Mouse (Mus musculus) testis, adult 2 months (tissue): ENCODE measurements at regions not wholly inside any gene's neighbourhood (a gene's known extent, or its start where the extent isn't known, plus 50 kb on each side); places are given as distances from the start of the nearest gene placed in this dataset.

Source experiments
- H3K27ac ChIP-seq: fragments of 200-500 bp; 2 replicates; pipeline ENCODE4 v1.5.1; 2012; ENCODE audit warnings: low read depth, low read length; ENCODE audit not compliant: control insufficient read depth, insufficient read depth
- H3K27me3 ChIP-seq: fragments of 200-500 bp; 2 replicates; pipeline ENCODE4 v1.6.1; 2012; ENCODE audit warnings: mild to moderate bottlenecking, low read length, moderate library complexity; ENCODE audit not compliant: control insufficient read depth, insufficient read depth
- H3K36me3 ChIP-seq: fragments of 200-500 bp; 2 replicates; pipeline ENCODE4 v1.6.1; 2012; ENCODE audit warnings: mild to moderate bottlenecking, low read length; ENCODE audit not compliant: control insufficient read depth, insufficient read depth
- H3K4me1 ChIP-seq: fragments of 200-500 bp; 2 replicates; pipeline ENCODE4 v1.6.1; 2012; ENCODE audit warnings: low read length; ENCODE audit not compliant: control insufficient read depth, insufficient read depth
- H3K4me3 ChIP-seq: fragments of 200-500 bp; 2 replicates; pipeline ENCODE4 v1.5.1; 2012; ENCODE audit warnings: low read depth, mild to moderate bottlenecking, low read length, moderate library complexity, mixed read lengths; ENCODE audit not compliant: control insufficient read depth
- CTCF ChIP-seq: fragments of 200-500 bp; IDR thresholded peaks from 2 replicates; pipeline ENCODE4 v1.5.1; 2012; ENCODE audit warnings: low read depth, mild to moderate bottlenecking, inconsistent platforms, low read length, moderate library complexity; ENCODE audit not compliant: control insufficient read depth, insufficient read depth, insufficient replicate concordance
- POLR2A ChIP-seq: fragments of 200-500 bp; IDR thresholded peaks from 2 replicates; pipeline ENCODE4 v1.6.1; 2012; ENCODE audit warnings: low read depth, mild to moderate bottlenecking, inconsistent platforms, low read length, moderate library complexity; ENCODE audit not compliant: control insufficient read depth

DNA sequence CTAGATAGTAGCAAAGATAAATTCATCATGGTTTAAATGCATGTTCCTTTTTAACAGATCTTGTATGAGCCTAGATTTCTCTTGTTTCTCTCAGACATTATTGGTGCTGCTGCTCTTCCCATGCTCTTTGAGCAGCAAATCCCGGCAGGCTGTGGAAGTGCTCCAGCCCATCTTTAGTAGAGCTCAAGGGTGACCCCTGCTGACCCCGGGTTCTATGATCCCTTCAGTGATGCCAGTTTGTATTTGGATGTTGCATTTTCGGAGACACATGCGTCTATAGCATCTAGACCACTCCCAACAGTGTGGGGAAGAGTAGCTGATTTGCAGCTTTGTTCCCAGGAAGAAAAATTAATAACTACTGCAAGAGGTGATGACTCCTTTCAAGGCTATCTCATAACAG, 164.3 kb downstream of the Otol1 start:
- Histone ChIP-seq H3K27me3 (no peaks in the 10 kb centered on the region), H3K4me1 (no peaks in the 10 kb centered on the region), H3K4me3 (no peak overlapping the region), H3K27ac (no peak overlapping the region), H3K36me3 (no peaks in the 10 kb centered on the region)
- no peak for TF ChIP-seq CTCF
- no peak for TF ChIP-seq POLR2A

DNA sequence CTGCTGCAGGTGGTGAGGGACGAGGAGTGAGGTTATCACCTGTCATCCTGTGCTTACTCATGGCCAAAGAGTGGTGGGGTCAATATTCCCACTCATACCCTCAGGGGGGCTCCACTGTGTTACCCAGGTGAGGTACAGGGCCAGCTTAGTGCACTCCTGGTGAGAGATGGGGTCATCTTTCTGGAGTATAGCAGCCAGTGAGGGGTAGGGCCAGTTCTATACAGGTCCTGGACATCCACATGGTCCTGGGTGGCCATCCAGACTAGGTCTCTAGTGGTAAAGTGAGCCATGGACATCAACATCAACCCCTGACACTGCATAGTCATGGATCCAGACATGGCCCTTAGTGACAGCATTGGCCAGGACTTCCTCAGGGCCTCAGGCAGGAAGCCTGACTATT, 169.0 kb downstream of the Otol1 start:
- Histone ChIP-seq H3K36me3 (no peaks in the 10 kb centered on the region), H3K4me3 (no peak overlapping the region), H3K27me3 (no peaks in the 10 kb centered on the region), H3K27ac (no peak overlapping the region), H3K4me1 (no peaks in the 10 kb centered on the region)
- TF ChIP-seq POLR2A: no peak

DNA sequence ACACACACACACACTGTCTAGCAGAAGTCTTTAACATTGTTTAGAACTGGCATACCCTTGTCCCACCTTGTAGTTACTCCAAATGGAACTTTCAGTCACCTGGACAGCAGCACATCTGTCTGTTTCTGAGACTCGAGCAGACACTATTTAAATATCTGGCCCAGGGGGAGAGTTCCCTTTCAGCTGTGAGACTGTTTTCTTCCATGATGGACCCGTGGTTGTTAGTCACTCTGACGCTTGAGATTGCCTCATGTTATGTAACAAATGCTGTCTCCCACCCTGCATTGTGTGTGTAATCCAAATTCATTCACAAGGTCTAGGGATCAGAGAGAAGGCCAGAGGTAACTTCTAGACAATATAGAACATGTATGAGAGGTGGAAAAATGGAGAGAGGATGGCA, 174.2 kb downstream of the Otol1 start:
- Histone ChIP-seq H3K4me1 (no peaks in the 10 kb centered on the region), H3K4me3 (no peak overlapping the region), H3K27me3 (no peaks in the 10 kb centered on the region), H3K27ac (no peak overlapping the region), H3K36me3 (no peaks in the 10 kb centered on the region)
- TF ChIP-seq POLR2A (no peak), CTCF (no peak)

DNA sequence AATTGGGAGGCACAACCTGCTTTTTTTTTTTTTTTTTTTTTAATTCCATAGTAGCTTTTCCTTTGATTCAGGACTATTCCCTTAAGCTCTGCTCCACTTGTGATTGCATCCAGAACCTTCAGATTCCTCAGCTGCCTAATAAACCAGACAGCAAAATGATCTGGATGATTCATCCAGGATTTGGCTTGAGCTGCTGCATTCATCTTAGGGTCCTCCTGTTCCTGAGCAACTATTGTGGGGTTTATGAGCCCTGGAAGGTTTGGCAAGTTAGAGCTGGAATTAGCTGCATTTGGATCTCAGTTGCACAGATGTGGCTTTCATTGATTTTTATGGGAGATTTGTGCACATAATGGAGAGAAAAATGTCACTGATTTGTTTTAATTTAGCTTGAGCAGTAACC, 183.3 kb downstream of the Otol1 start:
- Histone ChIP-seq H3K4me1 (no peaks in the 10 kb centered on the region), H3K27me3 (no peaks in the 10 kb centered on the region)
- no peak for TF ChIP-seq CTCF
- no peak for TF ChIP-seq POLR2A

DNA sequence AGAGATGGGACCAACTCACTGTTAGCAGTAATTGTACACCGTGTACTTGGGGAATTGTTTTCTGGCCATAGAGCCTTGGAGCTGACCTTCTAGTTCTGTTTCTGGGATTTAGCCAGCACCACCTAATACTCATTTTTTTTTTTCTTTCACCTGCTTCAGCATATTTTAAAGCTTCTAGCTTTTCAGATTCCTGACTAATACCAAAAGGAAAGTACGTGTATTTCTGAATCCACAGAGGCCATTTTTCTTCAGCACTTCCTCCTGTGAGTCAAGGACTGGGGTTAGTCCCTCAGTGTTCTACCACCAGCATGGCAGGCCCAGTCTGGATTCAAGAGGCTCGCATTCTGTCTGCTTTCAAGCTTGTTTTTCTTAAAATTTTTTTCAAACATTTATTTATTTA, 189.3 kb downstream of the Otol1 start:
- Histone ChIP-seq H3K4me1 (no peaks in the 10 kb centered on the region), H3K27me3 (no peaks in the 10 kb centered on the region), H3K27ac (no peak overlapping the region), H3K36me3 (no peaks in the 10 kb centered on the region), H3K4me3 (no peak overlapping the region)
- TF ChIP-seq CTCF: no peak
- no peak for TF ChIP-seq POLR2A

More for the DNA sequence above, 183.3 kb downstream of the Otol1 start:
- no peak overlapping the region for H3K27ac ChIP-seq
- no peak overlapping the region for H3K4me3 ChIP-seq
- H3K36me3 ChIP-seq: no peaks in the 10 kb centered on the region

DNA sequence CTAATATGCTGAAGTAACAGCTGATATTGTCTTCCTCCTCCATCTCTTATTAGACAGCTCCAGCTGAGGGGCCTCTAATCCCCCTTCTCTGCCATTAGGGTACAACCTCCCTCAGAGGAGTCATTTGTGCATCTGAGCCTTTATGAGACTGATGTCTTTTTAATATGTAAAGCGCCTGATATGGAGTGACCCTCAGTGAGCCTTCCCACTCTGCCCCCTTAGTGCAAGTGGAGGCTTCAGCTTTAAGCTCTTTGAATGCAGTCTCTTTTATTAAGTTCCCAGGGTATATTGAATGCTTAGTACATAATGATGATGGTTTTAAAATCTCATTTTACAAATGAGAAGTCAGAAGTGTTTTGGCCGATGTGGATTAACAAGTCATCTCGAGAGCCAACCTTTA, 191.5 kb downstream of the Otol1 start:
- no peaks in the 10 kb centered on the region for H3K27me3 ChIP-seq
- H3K27ac ChIP-seq: no peak overlapping the region
- no peaks in the 10 kb centered on the region for H3K4me1 ChIP-seq
- no peak overlapping the region for H3K4me3 ChIP-seq
- TF ChIP-seq CTCF (no peak), POLR2A (no peak)
- H3K36me3 ChIP-seq: no peaks in the 10 kb centered on the region

DNA sequence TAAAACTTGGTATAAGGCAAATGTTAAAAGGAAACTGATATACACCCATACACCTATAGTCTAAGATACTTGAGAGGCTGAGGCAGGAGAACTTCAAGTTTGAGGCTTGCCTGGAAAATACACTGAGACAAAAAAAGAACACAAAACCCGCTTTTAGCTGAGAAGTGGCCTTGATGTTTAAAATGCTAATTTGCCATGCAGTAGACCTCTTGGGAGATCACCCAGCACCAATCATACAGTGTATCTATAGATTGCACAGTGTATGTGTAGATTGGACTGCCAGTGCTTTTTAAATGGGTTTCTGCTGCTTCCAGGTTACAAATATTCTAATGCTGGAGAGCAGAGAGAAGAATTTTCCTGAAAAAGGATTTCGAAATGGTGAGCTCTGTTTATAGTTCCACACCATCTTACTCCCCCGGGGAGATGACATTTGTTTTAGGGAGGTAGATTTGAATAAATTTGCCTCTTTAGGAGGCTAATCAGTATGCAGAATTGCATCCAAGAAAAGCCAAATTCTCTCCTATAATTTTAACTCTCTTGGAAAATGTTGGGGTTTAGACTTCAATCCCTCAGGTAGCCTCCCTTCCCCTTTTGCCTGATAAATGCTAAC, 194.0 kb downstream of the Otol1 start:
- Histone ChIP-seq H3K36me3 (no peaks in the 10 kb centered on the region), H3K4me1 (no peaks in the 10 kb centered on the region), H3K27me3 (no peaks in the 10 kb centered on the region), H3K4me3 (no peak overlapping the region), H3K27ac (no peak overlapping the region)
- no peak for TF ChIP-seq CTCF

DNA sequence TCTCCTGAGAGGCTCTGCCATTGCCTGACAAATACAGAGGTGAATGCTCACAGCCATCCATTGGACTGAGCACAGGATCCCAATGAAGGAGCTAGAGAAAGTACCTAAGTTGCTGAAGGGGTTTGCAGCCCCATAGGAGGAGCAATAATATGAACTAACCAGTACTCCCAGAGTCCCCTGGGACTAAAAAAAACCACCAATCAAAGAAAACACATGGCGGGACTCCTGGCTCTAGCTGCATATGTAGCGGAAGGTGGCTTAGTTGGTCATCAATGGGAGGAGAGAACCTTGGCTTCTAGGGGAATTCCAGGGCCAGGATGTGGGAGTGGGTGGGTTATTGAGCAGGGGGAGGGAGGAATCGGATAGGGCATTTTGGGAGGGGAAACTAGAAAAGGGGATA, 207.8 kb downstream of the Otol1 start:
- H3K4me1 ChIP-seq: no peaks in the 10 kb centered on the region
- TF ChIP-seq CTCF: no peak
- TF ChIP-seq POLR2A: no peak
- no peak overlapping the region for H3K4me3 ChIP-seq
- H3K27ac ChIP-seq: no peak overlapping the region
- no peaks in the 10 kb centered on the region for H3K36me3 ChIP-seq
- no peaks in the 10 kb centered on the region for H3K27me3 ChIP-seq
